Mouse (Mus musculus) embryonic stem cell, embryonic (primary cell): Measurements from ENCODE around the gene Vmn1r103.
"Not testable (repeated sequence)": the region's sequence is repeated elsewhere in the genome, so short reads cannot be mapped to it uniquely, and the experiment has no call there.

ENCODE experiments used
- CTCF ChIA-PET, 4 experiments: fragments of 300-600 bp in 2 of 4; fragments of 350-600 bp in 2 of 4; sonication (Branson Sonifier 250); formaldehyde crosslinking; loops; one replicate each; lab custom pipeline; 2022; ENCODE audit warnings: inconsistent platforms in 2 of 4; lab: Charles Lee
- POLR2A ChIA-PET, 4 experiments: fragments of 300-600 bp in 2 of 4; fragments of 350-600 bp in 2 of 4; sonication (Branson Sonifier 250); formaldehyde crosslinking; loops; one replicate each; lab custom pipeline; 2022; ENCODE audit warnings: antibody characterized with exemption in 4 of 4, inconsistent platforms in 1 of 4; lab: Charles Lee

Vmn1r103 gene

DNA sequence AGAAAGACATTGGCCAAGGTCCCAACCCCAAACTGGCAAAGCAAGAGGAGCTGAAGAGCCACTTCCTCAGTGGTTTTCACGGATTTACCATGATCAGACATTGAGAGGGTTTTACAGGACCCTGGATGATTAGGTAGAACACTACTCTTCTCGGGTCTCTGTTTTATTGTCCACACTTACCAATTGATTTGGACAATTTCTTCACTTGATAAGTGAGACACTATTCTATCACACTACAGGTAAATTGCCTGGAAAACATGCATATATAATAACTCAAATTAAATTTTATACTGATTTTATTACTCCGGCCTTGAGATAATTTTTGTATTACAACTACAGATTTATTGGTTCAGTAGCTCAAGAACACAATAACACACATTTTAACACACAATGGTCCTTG lies at the start of gene Vmn1r103:
Gene Vmn1r103, minus strand, starts transcription at position 101 of the 400 bp plus-strand sequence.
- POLR2A ChIA-PET, CTCF ChIA-PET: not testable (repeated sequence)

DNA sequence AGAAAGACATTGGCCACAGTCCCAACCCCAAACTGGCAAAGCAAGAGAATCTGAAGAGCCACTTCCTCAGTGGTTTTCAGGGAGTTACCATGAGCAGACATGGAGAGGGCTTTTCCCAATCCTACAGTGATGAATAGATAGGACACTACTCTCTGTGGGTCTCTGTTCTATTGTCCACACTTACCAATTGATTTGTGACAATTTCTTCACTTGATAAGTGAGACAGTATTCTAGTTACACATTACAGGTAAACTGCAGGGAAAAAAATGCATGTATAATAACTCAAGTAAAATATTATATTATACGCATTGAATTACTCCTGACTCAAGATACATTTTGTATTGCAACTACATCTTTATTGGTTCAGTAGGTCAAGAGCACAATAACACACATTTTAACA lies 35.3 kb upstream of the Vmn1r103 start, which contains the start of gene Gm5726:
Gene Gm5726, minus strand, starts transcription at position 101 of the 400 bp plus-strand sequence.
- POLR2A ChIA-PET, CTCF ChIA-PET: not testable (repeated sequence)

DNA sequence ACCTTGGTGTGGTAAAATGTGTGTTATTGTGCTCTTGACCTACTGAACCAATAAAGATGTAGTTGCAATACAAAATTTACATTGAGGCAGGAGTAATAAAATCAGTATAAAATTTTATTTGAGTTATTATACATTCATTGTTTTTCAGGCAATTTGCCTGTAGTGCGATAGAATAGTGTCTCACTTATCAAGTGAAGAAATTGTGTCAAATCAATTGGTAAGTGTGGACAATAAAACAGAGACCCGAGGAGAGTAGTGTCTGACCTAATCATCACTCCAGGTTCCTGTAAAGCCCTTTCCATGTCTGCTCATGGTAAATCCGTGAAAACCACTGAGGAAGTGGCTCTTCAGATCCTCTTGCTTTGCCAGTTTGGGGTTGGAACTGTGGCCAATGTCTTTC lies 23.2 kb upstream of the Vmn1r103 start, which contains the start of gene Vmn1r104:
Gene Vmn1r104, plus strand, starts transcription at position 301 of the 400 bp plus-strand sequence.
- CTCF ChIA-PET, POLR2A ChIA-PET: not testable (repeated sequence)

DNA sequence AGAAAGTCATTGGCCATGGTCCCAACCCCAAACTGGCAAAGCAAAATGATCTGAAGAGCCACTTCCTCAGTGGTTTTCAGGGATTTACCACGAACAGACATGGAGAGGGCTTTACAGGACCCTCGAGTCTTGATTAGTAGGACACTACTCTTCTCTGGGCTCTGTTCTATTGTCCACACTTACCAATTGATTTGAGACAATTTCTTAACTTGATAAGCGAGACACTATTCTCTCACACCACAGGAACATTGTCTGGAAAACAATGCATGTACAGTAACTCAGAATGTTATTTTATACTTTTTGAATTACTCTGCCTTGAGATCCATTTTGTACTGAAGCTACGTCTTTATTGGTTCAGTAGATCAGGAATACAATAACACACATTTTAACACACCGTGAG lies 35.5 kb downstream of the Vmn1r103 start, which contains the start of gene Gm10670:
Gene Gm10670, minus strand, starts transcription at position 101 of the 400 bp plus-strand sequence.
- CTCF ChIA-PET, POLR2A ChIA-PET: not testable (repeated sequence)
